Mouse (Mus musculus) lung, adult 2 months (tissue): Measurements from ENCODE around the gene Skap2. TPM values are rescaled to one million over a fixed set of nuclear protein-coding genes. Genes with fewer than 3 reads are reported as not detected.
A peak's percentile ranks its signal among the peaks of the same experiment; 100 is the strongest.

Experiments
- DNase-seq: peaks from one replicate; pipeline ENCODE4 v3.0.0; 2022
- H3K4me1 ChIP-seq: fragments of 200-500 bp; 2 replicates; pipeline ENCODE4 v1.6.1; 2011; ENCODE audit warnings: low read length; ENCODE audit not compliant: control insufficient read depth, insufficient read depth
- H3K4me3 ChIP-seq: fragments of 200-500 bp; replicated peaks from 2 replicates; pipeline ENCODE3; 2011; ENCODE audit warnings: low read depth, mild to moderate bottlenecking, control low read depth, low read length; ENCODE audit errors: extremely low read depth
- CTCF ChIP-seq: fragments of 200-500 bp; IDR thresholded peaks from 2 replicates; pipeline ENCODE4 v1.5.1; 2011; ENCODE audit warnings: mild to moderate bottlenecking, low read length, control low read depth; ENCODE audit not compliant: insufficient read depth
- POLR2A ChIP-seq: fragments of 200-500 bp; IDR thresholded peaks from 2 replicates; pipeline ENCODE4 v1.6.1; 2011; ENCODE audit warnings: low read depth, mild to moderate bottlenecking, control low read depth, low read length, borderline replicate concordance; ENCODE audit errors: extremely low read depth
- WGBS: fragments of 180-500 bp; shearing (Covaris S2); methylation state at CpG from one replicate; pipeline ENCODE4 v1.1.7; 2018; 5-methylcytosine and 5-hydroxymethylcytosine counted together
- polyA plus RNA-seq: library from polyadenylated mRNA; depleted of rRNA; stranded (reverse); fragments of >200 nt; gene quantifications from 2 replicates; pipeline ENCODE4 v1.2.3, GENCODE M21; 2012

Gene Skap2
- polyA plus RNA-seq, 1 experiment, result 25.4 TPM

GRCm38 (mm10) chr6:51898318-51898994 is 113.9 kb downstream of the Skap2 start:
- no peak overlapping the region for H3K4me3 ChIP-seq
- WGBS, result 70% methylated on average over 8 of the region's 8 CpGs
- no peak for TF ChIP-seq CTCF
- no peak for TF ChIP-seq POLR2A
- DNase-seq, result no peak
- H3K4me1 ChIP-seq, result peaks cover 5% of the 10 kb centered on the region

GRCm38 (mm10) chr6:51895753-51896152 is 116.6 kb downstream of the Skap2 start:
- peaks cover 5% of the 10 kb centered on the region for H3K4me1 ChIP-seq
- DNase-seq, result no peak
- H3K4me3 ChIP-seq, result no peak overlapping the region
- WGBS, result 70% methylated on average over 3 of the region's 3 CpGs
- TF ChIP-seq CTCF (no peak), POLR2A (no peak)

- TF ChIP-seq CTCF (no peak), POLR2A (no peak)
- peaks cover 5% of the 10 kb centered on the region for H3K4me1 ChIP-seq
- no peak for DNase-seq
- WGBS, result 50% methylated on average over 3 of the region's 3 CpGs
- no peak overlapping the region for H3K4me3 ChIP-seq
Observed at GRCm38 (mm10) chr6:51894717-51895116, 117.6 kb downstream of the Skap2 start.

GRCm38 (mm10) chr6:51890356-51890755 is 122.0 kb downstream of the Skap2 start:
- 65% methylated on average over 5 of the region's 5 CpGs for WGBS
- no peak for DNase-seq
- H3K4me3 ChIP-seq, result no peak overlapping the region
- no peak for TF ChIP-seq CTCF
- no peak for TF ChIP-seq POLR2A
- peaks cover 13% of the 10 kb centered on the region for H3K4me1 ChIP-seq

- H3K4me1 ChIP-seq, result peaks cover 12% of the 10 kb centered on the region
- 40% methylated on average over 4 of the region's 4 CpGs for WGBS
- H3K4me3 ChIP-seq, result no peak overlapping the region
- no peak for DNase-seq
- TF ChIP-seq POLR2A (no peak), CTCF (no peak)
Observed at GRCm38 (mm10) chr6:51889824-51890223, 122.5 kb downstream of the Skap2 start.

- no peak for DNase-seq
- Histone ChIP-seq H3K4me1 (peaks cover 8% of the 10 kb centered on the region), H3K4me3 (no peak overlapping the region)
- TF ChIP-seq CTCF, result no peak
- TF ChIP-seq POLR2A, result no peak
- 31% methylated on average over 3 of the region's 3 CpGs for WGBS
Observed at GRCm38 (mm10) chr6:51886902-51887431, 125.4 kb downstream of the Skap2 start.

- no peak for DNase-seq
- 76% methylated on average over 5 of the region's 5 CpGs for WGBS
- TF ChIP-seq CTCF (no peak), POLR2A (no peak)
- H3K4me1 ChIP-seq, result peaks cover 23% of the 10 kb centered on the region
- no peak overlapping the region for H3K4me3 ChIP-seq
Observed at GRCm38 (mm10) chr6:51882880-51883274, 129.5 kb downstream of the Skap2 start.

- no peak for DNase-seq
- TF ChIP-seq POLR2A, result no peak
- no peak for TF ChIP-seq CTCF
- WGBS, result 56% methylated on average over 17 of the region's 17 CpGs
- Histone ChIP-seq H3K4me1 (peaks cover 23% of the 10 kb centered on the region), H3K4me3 (no peak overlapping the region)
Observed at GRCm38 (mm10) chr6:51882266-51882879, 130.0 kb downstream of the Skap2 start.

GRCm38 (mm10) chr6:51881181-51881968 is 131.0 kb downstream of the Skap2 start:
- 27% methylated on average over 13 of the region's 13 CpGs for WGBS
- DNase-seq, result no peak
- TF ChIP-seq POLR2A (no peak), CTCF (no peak)
- Histone ChIP-seq H3K4me1 (peaks cover 22% of the 10 kb centered on the region), H3K4me3 (peak overlapping the region; percentile 30)

GRCm38 (mm10) chr6:51880778-51881177 is 131.6 kb downstream of the Skap2 start:
- 36% methylated on average over 6 of the region's 6 CpGs for WGBS

More at GRCm38 (mm10) chr6:51880778-51881177, 131.6 kb downstream of the Skap2 start:
- no peak for TF ChIP-seq POLR2A
- peaks cover 25% of the 10 kb centered on the region for H3K4me1 ChIP-seq
- H3K4me3 ChIP-seq, result peak overlapping the region; percentile 30
- DNase-seq, result no peak
